Mouse (Mus musculus) gastrocnemius, postnatal 4 days (tissue): ENCODE results near the gene Zbtb7a. TPM values are rescaled to one million over a fixed set of nuclear protein-coding genes. Genes with fewer than 3 reads are reported as not detected.
A peak's percentile ranks its signal among the peaks of the same experiment; 100 is the strongest.

Source experiments
- DNase-seq, 2 experiments: peaks; one replicate each; pipeline ENCODE4 v3.0.0; 2021 to 2022; ENCODE audit warnings: low spot score in 2 of 2, mixed read lengths in 2 of 2
- long read RNA-seq, 2 experiments: library from polyadenylated mRNA; stranded (forward); transcript quantifications; one replicate each; pipeline ENCODE4 v2.0.0; 2021
- total RNA-seq, 2 experiments: library from RNA; stranded (reverse); gene quantifications; 2 replicates each; pipeline ENCODE4 v1.2.3; 2021

Zbtb7a gene
- total RNA-seq = 10 to 100 TPM; 37.7 to 42.0 TPM
- long read RNA-seq, experiment 1, full-length matches to known transcripts = 9 of 59 reads
- long read RNA-seq, experiment 1, partial matches to known transcripts = 2 of 59 reads
- long read RNA-seq, experiment 1, other reads (novel, unspliced or antisense) = 48 of 59 reads
- long read RNA-seq, experiment 2, full-length matches to known transcripts = 13 of 50 reads
- long read RNA-seq, experiment 2, partial matches to known transcripts = 3 of 50 reads
- long read RNA-seq, experiment 2, other reads (novel, unspliced or antisense) = 34 of 50 reads

DNA sequence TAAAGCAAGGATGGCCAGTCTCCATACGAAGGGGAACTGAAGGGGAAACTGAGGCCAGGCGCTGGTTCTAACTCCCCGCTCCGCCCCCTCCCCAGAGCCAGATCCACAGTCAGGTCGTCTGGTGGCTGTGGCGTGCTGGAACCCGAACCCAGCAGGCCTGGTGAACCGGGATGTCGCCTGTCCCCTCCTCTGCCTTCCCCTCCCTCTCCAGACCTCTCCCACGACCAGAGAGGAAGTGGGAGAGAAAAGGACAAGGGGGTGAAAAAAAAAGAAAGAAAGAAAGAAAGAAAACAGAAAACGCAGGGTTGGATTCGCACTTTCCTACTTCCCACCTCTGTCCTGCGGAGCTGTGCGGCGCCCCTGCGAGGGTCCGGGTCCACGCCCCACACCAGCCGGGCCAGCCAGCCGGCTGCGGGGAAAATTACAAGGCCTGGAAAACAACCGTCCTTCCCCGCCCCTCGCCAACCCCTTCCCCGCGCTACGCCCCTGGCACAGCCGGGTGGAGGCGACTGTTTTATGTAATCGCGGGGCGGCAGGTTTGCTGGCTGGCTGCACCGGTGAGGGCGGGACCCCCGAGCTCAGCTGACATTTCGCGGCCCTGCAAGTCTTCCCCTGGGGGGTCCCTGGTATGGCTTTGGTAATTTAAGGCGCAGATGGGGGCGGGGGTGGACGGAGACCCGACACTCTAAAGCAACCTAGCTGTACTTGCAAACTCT lies at the start of gene Zbtb7a:
TSS of gene Zbtb7a (plus strand) at position 255 of the 716 bp plus-strand sequence.
- DNase-seq = no peak

GRCm38 (mm10) chr10:81087021-81087420 lies 48.0 kb upstream of the Zbtb7a start:
- DNase-seq = no peak

DNA sequence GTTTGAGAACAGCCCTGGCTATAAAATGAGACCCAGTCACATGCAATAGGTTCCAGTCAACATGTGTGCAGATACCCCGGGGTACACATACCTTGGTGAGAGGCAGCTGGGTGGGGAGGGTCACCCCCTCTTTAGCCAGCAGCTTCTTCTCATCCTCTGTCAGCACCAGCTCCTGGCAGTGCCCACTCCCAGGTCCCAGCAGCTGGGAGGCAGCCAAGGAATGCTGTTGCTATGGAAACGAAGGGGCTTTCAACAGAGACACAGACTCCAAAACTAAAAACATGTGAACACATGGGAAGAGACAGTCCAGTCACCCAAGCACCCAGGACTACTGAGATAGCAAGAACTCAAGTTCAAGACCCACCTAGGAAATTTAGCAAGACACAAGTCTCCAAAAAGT lies 45.8 kb upstream of the Zbtb7a start:
- DNase-seq = no peak

DNA sequence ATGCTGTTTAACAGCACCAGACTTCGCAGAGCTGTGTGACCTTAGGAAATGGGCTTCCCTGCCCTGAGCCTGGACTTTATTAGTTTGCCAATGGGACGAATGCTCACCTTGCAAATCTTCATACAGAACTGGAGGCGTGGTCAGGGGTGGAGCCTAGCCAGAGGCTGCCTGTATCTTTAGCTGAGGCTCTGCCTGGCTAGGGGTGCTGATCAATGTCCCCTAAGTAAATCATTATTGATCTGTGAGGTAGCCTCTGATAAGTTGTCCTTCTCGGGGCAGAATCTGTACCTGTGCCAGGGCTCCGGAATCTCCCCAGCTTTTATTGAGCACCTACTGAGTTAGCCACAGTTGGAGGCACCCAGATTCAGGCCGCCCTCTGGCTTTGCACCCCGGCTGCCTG lies 44.4 kb upstream of the Zbtb7a start:
- DNase-seq = no peak

GRCm38 (mm10) chr10:81092465-81093250 lies 42.4 kb upstream of the Zbtb7a start:
- peak in 1 of 2 experiments; percentile 37 for DNase-seq

GRCm38 (mm10) chr10:81094931-81095678 lies 39.9 kb upstream of the Zbtb7a start:
- no peak for DNase-seq

GRCm38 (mm10) chr10:81105565-81106112 lies 29.4 kb upstream of the Zbtb7a start, which contains the start of gene Map2k2:
Gene Map2k2 (plus strand): TSS chr10:81105915.
- DNase-seq = peak; percentile 95 to 98

DNA sequence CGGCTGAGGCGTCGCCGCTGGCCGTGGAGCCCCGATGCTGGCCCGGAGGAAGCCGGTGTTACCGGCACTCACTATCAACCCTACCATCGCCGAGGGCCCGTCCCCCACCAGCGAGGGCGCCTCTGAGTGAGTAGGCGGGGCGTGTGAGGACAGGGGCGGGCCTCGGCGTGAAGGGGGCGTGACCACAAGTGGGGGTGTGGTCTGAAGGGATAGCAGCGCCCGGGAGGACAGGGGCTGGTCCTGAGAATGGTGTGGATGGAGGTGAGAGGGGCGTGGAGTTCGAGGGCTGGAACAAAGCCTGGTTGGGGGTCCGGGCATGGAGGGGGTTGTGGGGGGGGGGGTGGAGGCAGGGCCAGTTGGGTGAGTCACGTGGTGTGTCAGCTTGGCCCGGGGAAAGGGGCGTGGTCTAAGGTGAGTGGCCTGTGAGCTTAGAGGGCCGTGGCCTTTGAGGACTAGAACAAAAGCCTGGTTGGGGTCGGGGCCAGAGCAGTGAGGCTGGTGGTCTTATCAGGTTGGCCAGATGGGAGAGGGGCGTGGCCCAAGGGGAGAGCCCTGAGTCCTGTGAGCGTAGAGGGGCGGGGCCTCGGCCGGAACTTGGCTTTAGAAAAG lies 28.8 kb upstream of the Zbtb7a start:
- DNase-seq = peak; percentile 80 to 88

DNA sequence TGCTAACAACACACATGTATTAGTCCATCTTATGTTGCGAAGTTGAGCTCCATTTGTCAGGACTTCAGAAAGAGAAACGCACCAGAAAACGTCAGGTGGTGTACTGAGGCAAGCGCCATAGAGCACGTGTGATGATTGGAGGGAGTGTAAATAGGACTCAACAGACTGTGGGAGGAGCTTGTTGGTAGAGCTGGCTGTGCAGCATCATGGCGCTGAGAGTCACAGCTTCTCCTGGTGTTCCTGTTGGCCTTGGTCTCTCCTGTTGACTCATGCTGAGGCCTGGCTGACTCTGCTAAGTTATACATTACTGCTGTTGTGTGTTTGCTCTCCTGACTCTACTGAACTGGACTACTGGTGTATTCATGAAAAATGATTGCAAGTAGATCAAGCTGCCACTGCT lies 22.1 kb upstream of the Zbtb7a start:
- no peak for DNase-seq

GRCm38 (mm10) chr10:81119625-81120024 lies 15.4 kb upstream of the Zbtb7a start:
- no peak for DNase-seq

DNA sequence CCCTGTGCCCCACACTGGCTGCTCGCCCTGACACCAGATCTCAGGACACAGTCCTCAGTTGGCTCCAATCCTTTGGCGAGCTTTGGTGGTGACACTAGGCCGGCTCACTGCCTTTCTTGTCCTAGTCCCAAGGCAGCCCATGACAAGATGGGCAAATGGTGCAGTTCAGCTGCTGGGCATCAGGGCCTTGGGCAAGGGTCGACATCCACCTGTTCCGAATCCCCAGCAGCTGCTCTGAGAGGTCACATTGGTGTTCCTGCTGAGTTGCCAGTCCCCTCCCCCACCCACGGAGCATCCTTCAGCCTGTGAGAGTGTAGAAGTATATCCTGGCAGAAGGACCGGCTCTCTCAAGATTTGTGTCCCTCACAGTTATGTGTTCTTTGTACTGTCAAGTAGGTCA lies 14.4 kb upstream of the Zbtb7a start:
- DNase-seq = peak in 1 of 2 experiments; percentile 68

GRCm38 (mm10) chr10:81122889-81123288 lies 12.1 kb upstream of the Zbtb7a start:
- no peak for DNase-seq

GRCm38 (mm10) chr10:81123500-81123899 lies 11.5 kb upstream of the Zbtb7a start:
- DNase-seq = no peak

- peak in 1 of 2 experiments; percentile 62 for DNase-seq
These were observed 836 bp upstream of the Zbtb7a start for GRCm38 (mm10) chr10:81134181-81134587.

DNA sequence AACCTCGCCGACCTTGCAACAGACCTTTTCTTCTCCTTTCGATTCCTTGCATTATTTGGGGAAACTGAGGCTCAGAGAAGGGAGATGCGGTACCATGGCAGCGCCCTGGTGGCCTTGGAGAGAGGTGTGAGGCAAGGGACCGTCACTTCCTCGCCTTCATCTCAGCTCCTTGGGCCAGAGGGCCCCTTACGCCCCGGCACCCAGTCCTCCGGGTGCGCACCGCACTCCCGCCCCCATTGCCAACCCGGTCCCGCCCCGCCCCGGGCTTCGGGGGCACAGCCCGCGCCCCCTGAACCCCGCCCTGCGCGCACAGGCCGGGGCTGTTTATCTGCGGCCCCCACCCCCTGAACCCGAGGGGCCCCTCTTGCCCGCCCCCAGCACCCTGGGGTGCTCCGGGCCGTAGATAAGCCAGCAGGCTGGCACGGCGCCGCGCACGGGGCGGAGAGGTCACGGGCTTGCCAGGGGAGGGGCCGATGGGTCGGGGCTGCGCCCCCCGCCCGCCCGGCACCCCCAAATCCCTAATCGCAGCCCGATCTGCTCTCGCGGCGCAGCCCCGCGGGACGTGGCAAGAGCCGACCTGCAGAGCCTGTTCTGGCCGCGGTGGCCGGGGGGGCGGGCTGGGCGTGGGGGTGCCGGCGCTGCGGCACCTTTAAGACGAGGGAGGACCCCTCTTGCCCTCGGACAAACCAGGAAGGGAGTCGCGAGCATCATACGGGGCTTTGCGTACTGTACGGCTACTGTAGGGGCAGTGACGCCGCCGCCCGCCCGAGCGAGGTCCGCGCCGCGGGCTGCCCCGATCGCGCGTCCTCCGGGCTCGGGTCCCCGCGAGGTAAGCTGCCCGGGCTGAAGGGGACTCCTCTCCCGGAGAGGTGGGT lies 1.0 kb downstream of the Zbtb7a start:
- DNase-seq = peak; percentile 67 to 80

DNA sequence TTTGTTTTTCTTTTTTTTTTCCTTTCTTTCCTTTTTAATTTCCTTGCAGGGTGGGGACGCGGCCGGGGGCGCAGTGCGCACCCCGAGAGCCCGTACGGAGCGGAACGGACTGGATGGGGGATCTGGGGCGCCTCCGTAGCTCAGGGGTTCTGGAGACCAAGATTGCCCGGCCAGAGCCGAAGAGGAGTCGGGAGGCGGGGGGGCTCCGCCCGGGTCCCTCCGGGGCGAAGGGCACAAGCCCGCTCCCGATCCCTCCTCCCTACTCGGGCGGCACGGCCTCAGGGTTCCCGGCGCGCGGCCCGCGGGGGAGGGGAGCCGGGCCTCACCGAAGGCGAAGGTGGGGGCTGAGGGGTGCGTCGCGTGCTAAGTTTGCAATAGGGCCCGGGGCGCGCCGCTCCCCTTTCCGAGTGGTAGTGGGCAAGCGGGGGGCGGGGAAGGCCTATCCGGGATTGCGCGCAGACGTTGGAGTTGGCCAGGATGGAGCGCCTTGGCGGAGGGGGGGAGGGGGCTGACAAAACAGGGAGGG lies 1.7 kb downstream of the Zbtb7a start:
- DNase-seq = peak; percentile 70 to 83

DNA sequence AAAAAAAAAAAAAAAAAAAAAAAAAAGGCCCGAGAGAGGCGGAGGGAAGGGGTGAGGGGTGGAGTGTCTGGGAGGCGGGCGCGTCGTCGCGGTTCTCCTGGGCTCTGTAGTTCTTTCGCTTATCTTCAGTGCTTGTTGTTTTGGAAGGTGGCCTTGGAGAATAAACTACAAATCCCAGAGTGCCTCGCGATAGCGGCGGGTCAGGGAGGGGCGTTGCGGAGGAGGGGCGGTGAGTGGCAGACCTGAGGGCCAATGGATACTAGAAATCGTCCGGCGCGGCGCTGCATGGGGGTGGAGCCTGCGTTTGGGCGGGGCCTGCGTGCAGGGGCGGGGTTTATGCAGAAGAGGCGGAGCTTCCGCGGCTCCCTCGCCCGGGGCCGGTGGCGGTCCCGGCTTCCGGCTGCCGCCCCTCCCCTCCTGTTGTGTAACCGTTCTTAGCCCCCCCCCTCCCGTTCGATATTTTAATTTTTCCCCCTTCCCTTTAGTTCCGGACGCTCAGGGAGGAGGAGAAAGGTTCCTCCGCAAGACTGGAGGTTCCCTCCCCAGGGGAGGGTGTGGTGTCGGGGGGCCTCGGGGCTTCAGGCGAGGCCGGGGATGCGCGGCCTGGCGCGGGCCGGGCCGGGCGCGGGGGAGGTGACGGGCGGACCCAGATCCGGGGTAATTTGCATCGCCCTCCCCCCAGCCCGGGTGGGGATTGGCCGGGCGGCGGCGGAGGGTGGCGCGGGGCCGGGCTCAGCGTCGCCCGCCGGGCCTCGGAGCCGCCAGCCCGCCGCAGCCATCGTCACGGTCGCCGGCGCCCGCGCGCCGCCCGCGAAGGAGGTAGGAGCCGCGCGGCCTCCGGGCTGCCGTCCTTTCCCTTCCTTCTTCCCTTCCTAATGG lies 2.5 kb downstream of the Zbtb7a start:
- peak; percentile 99 to 100 for DNase-seq
